ENCODE assay signal across 21 mouse cellular contexts in the genomic region with DNA sequence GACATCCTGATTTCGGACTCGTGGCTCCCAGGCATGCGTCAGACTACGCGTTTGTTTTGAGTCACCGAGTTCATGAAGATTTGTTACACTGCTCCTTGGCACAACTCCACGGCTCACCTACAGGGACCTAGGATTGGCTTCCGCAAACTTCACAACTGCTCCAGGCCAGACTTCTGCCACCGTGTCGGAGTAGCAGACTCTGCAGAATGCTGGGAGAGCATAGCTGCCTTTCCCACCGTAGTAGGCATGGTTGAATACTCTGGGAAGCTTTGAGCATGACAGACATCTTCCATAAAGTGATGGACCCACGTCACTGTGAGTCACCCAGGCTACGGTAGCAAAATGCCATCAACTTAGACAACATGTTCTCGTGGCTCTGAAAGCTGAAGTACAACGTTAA.
"Had no signal": no experiment of that assay in that cellular context is flagged by ENCODE, and none has a peak within 500 bp of the region (broad histone marks: within the 10 kb centered on the region; RNA-seq: fewer than 3 reads in every experiment).

No protein-coding gene starts in this region.

- DNase-seq: kidney, adult 8-10 months; kidney, postnatal 10 days; kidney, postnatal 36 days; left cerebral cortex, postnatal 4 days; liver, postnatal 0 days; lung, embryonic 14.5 days; retina, postnatal 1 day; right cerebral cortex, postnatal 25 days; spleen, adult 18-20 months; thymus, postnatal 25 days had no signal

- H3K27ac ChIP-seq: kidney, embryonic 15.5 days; limb, embryonic 12.5 days; limb, embryonic 15.5 days; liver, embryonic 14.5 days; macrophage; midbrain, embryonic 12.5 days; midbrain, embryonic 15.5 days; neural tube, embryonic 12.5 days; stomach, embryonic 15.5 days had no signal

- H3K4me3 ChIP-seq: kidney, embryonic 15.5 days; limb, embryonic 12.5 days; limb, embryonic 15.5 days; midbrain, embryonic 12.5 days; midbrain, embryonic 15.5 days; neural tube, embryonic 12.5 days; stomach, embryonic 15.5 days had no signal

- H3K9ac ChIP-seq: kidney, embryonic 15.5 days; limb, embryonic 12.5 days; limb, embryonic 15.5 days; liver, embryonic 14.5 days; liver, postnatal 0 days; lung, embryonic 14.5 days; midbrain, embryonic 12.5 days; midbrain, embryonic 15.5 days; neural tube, embryonic 12.5 days; stomach, embryonic 15.5 days had no signal

- H3K36me3 ChIP-seq: kidney, embryonic 15.5 days; limb, embryonic 12.5 days; limb, embryonic 15.5 days; midbrain, embryonic 12.5 days; midbrain, embryonic 15.5 days; neural tube, embryonic 12.5 days; stomach, embryonic 15.5 days had no signal

- H3K4me1 ChIP-seq: limb, embryonic 12.5 days; midbrain, embryonic 12.5 days; midbrain, embryonic 15.5 days; neural tube, embryonic 12.5 days; stomach, embryonic 15.5 days had no signal

- H3K27me3 ChIP-seq: midbrain, embryonic 15.5 days; neural tube, embryonic 12.5 days; stomach, embryonic 15.5 days had no signal

- ATAC-seq: liver, postnatal 0 days; lung, postnatal 0 days; midbrain, embryonic 15.5 days had no signal

- H3K9me3 ChIP-seq: kidney, embryonic 15.5 days; limb, embryonic 12.5 days; limb, embryonic 15.5 days; midbrain, embryonic 12.5 days; midbrain, embryonic 15.5 days; neural tube, embryonic 12.5 days; stomach, embryonic 15.5 days had no signal

- H3K4me2 ChIP-seq: kidney, embryonic 15.5 days; limb, embryonic 12.5 days; limb, embryonic 15.5 days; liver, embryonic 11.5 days; lung, embryonic 14.5 days; midbrain, embryonic 12.5 days; midbrain, embryonic 15.5 days; neural tube, embryonic 12.5 days; stomach, embryonic 15.5 days had no signal
